Mouse (Mus musculus) adrenal gland, postnatal 25 days (tissue): ENCODE measurements at regions not wholly inside any gene's neighbourhood (a gene's known extent, or its start where the extent isn't known, plus 50 kb on each side); places are given as distances from the start of the nearest gene placed in this dataset.

Source experiments
- DNase-seq: peaks from one replicate; pipeline ENCODE4 v3.0.0; 2021; ENCODE audit warnings: mixed read lengths

DNA sequence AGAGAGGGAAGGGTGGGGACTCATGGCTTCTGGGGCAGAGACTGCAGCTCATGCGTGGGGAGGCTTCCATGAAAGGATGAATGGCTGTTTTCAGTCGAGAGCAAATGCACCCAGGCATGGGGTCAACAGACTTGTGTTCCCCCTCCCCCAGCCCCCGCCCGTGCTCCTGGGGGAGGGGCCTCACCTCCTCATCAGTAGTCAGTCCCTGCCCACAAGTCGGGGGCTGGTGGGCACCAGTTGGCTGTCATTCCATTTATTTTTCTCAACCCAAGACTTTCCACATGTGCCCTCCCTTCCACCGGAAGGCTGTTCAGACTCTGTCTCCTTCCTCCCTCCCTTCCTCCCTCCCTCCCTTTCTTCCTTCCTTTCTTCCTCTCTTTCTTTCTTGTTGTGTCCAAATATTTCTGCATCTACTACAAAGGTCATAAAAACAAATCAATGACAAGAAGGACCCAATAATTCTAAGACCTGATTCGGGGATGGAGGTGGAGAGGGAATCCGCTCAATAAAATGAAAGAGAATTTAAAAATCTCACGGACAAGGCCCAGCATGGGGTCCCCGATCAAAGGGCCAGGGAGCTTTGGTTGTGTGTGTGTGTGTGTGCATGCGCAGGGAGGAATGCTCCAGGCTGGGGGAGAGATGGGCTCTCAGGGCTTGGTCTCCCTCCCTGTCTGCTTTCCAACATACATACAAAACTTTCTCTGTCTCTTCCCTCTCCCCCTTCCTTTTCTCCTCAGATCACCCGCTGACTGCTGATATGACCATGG lies 57.7 kb downstream of the Rpl14 start:
- DNase-seq = no peak

- DNase-seq = no peak
Measured at GRCm38 (mm10) chr9:120629609-120630008, 58.4 kb downstream of the Rpl14 start.

DNA sequence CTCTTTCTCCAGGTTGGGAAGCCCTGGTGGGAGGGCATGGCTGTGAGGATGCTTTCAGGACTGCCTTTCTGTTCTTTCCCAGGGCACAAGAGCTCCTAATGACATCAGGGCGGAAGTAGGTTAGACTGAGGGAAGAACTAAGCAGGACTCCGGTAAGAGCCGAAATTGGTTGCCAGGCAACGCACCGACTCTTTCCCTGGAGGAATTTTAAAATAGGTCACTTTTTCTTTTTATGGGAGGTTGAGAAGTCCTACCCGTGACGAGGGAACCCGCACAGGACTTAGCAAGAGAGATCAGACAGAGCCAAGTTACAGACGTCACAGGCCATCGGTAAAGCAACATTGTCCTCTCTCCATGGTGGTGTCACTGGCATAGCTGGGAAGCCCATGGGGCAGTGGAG lies 61.6 kb downstream of the Rpl14 start:
- DNase-seq = no peak

GRCm38 (mm10) chr9:120642656-120643055 lies 71.4 kb downstream of the Rpl14 start:
- no peak for DNase-seq

DNA sequence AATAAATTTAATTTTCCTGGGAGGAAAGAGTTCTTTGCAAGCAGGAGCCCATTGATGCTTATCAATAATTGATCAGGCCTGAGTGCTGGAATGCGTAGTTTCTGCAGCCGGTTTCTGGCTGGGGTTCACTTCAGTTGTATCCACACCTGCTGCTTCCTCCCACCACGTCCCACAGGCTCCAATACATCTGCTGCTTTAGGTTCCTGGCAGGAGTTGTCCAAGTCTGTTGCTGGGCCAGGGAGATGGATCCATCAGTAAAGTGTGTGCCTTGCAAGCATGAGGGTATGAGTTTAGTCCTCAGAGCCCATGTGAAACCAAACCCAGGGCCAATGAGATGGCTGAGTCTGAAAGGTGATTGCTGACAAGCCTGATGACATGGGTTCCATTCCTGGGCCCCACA lies 72.1 kb downstream of the Rpl14 start:
- DNase-seq = no peak

GRCm38 (mm10) chr9:120645776-120646175 lies 74.5 kb downstream of the Rpl14 start:
- no peak for DNase-seq

DNA sequence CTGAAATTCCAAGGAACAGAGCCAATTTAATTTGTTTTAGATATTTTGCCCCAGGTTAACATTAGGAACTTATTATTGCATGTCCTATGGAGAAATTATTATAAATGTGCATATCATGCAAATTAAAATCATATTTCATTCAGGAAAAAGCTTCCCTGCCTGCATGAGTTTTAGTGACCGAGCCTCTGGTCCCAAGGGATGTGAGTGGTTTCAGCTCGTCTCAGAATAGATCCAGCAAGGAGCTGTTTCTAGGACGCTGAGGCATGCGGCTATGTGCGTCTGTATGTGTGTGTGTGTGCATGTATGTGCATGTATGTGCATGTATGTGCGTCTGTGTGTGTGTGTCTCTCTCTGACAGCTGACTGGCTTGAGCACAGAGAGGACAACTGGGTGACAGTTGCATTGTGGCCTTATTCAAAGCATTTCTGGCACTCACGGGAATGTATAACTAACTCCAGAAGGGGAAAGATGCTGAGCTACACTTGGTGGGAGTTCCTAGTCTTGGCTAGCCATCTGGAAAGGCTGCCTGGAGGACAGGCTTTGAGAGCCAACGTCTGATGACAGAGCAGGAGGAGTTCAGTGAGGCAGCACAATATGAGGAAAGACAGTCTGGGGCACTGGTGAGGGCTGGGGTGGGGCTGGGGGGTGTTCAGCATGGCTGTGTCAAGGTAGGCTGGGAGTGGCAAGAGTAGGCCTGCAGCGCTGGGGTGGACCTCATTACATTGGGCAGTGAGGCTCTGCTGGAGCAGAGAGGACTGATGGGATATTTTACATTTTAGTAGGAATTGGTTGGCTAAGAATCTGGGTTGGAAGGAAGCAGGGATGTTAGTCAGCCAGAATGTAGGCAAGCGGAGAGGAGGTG lies 75.8 kb downstream of the Rpl14 start:
- no peak for DNase-seq

DNA sequence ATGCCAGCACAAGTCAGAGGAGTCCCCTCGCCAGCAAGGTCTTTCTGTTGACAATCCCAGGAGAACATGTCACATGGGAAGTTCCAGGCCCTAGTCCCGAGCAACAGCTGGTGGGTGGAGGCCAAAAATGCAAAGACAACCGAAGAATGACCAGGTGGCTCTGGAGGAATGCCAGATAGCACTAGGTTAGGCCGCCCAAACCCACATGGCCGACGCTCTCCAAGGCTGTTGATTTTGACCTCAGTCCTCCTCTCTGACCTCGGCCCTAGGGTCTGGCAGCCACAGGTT lies 76.4 kb downstream of the Rpl14 start:
- no peak for DNase-seq

DNA sequence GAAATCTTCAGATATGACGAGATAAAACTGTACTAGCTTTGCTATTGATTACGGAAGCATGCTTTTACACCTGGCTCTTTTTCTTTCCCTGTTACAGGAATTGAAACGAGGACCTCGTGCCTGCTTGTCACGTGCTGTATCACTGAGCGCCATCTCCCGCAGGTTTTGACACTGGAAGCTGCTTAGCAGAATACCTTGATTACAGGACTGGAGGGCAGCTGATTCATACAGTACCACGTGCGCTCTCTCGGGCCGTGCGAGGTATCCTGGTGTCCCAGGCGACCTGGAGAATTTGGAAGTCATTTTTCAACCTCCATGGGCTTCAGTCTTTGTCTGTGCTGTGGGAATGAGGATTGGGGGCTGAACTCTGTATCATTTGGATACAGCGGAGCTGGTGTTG lies 81.5 kb downstream of the Rpl14 start:
- no peak for DNase-seq

DNA sequence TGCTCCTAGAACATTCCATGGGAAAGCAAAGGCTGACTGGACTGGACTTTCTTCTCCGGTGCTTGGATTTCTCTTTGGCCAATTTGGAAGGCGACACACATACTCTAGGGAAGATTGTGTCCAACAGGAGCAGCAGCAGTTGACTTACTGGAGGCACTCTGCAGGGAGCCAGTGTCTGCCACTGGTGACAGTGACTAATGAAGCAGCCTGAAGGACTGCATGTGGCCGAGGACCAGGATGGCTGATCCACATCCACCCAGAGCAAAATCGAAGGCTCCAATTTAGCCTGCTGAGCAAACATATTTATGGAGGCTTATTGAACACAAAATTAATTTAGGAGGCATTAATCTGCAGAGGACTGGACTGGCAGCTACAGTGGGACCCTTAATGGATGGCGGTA lies 81.9 kb downstream of the Rpl14 start:
- no peak for DNase-seq

- no peak for DNase-seq
Measured at GRCm38 (mm10) chr9:120654736-120655135, 83.5 kb downstream of the Rpl14 start.

DNA sequence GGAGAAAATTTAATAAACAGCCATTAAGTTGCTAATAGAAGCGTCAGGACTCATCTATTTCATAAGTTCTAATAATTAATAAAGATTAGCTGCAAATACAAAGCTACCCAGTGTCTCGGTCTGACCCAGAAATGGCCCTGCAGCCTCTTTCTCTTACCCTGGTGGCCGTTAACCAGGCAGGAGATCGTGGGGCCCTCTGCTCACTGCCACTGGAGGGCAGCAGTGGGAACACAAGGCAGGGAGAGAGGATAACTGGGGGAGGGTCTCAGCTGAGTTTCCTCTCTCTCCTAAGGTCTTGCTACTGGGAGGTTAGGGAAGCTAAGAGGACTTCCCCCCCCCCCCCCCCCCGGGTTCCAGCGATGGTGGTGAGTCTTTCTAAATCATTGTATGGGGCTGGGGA lies 85.7 kb downstream of the Rpl14 start:
- DNase-seq = peak; percentile 21

GRCm38 (mm10) chr9:120657786-120658185 lies 86.5 kb downstream of the Rpl14 start:
- no peak for DNase-seq

DNA sequence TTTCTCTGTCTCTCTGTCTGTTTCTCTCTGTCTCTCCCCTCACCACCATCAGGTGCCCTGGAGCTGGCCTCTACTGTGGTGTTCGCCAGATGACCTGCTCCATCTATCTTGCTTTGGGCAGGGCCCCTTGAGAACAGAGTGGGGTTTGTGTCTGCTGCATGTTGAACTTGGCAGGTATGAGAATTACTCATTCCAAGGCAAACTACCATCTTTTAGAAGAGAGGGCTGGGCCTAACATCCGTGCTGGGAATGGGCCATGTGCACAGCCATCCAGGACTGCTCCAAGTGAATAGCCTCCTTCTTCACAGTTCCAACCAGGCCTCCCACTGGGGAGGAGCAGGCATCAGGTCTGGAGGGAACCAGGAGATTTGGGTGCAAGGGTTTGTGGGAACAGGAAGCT lies 87.3 kb downstream of the Rpl14 start:
- DNase-seq = no peak

- no peak for DNase-seq
Measured at GRCm38 (mm10) chr9:120661226-120661625, 90.0 kb downstream of the Rpl14 start.

- DNase-seq = no peak
Measured at GRCm38 (mm10) chr9:120661641-120662227, 90.5 kb downstream of the Rpl14 start.

DNA sequence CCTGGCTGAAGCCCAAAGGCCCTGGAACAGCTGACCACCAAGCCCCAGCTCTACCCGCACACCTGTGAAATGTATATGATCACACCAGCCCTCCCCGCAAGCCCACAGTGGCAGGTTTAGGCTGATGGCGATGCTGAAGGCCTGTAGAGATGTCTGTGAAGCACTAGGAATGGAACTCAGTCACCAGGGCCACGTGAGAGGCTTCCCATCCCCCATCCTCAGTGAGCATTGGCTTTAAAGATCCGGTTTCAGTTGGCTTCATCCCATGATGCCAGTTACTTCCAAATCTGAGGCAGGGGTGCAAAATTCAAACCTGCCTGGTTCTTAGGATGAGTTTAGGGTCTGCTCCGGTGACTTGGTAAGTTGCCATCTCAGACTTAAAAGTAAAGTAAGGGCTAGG lies 91.9 kb downstream of the Rpl14 start:
- DNase-seq = no peak

DNA sequence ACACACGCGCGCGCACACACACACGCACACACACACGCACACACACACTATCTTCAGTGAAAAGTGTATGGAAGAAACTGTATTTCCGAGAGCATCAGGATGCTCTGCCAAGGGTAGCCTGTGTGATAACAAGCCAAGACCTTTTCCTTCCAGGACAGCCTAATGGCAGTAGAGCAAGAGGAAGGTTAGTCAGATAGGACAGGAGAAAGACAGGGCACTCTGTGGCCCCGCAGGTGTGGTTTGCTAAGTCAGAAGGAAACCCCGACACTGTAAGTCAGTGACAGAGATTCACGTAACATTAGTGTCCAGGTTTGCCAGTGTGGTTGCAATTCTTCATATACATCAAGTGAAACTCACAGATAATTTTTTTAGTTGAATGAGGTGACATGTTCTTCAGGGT lies 92.8 kb downstream of the Rpl14 start:
- no peak for DNase-seq

- DNase-seq = no peak
Measured at GRCm38 (mm10) chr9:120672452-120672851, 101.2 kb downstream of the Rpl14 start.

GRCm38 (mm10) chr9:120674855-120675254 lies 103.6 kb downstream of the Rpl14 start:
- DNase-seq = no peak

DNA sequence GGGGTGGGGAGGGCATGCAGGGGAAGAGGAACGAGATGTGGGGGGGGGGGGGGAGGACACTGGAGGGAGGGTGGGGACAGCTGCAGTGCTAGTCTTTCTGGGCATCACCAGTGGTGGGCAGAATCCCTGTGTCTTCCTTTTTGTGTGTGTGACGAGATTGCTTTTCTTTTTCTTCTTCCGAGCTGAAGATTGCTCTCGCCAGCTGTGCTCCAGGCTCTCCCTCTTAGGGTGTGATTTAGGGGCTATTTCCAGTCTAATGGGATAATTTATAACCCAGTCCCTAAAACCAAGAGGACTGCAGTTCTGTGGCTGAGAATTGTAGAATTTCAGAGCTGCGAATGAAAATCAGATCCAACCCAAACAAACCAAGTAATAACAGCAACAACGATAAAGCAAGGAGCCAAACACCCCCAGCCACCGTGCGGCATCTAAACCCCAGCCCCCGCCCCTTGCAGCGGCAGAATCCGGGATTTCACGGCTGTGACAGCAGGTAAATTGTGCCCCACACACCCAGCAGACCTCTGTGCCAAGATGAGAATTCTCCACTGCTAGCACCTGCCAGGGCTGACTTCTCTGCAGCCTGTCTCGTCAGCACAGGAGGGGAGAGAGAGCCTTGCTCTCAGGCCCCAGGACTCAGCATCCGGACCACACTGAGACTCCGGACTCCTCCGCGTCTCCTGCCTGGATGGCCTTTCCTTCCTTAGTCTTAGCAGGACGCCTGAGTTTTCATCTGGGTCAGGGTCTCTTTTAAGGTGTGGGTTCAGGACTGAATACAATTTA lies 104.3 kb downstream of the Rpl14 start:
- no peak for DNase-seq

DNA sequence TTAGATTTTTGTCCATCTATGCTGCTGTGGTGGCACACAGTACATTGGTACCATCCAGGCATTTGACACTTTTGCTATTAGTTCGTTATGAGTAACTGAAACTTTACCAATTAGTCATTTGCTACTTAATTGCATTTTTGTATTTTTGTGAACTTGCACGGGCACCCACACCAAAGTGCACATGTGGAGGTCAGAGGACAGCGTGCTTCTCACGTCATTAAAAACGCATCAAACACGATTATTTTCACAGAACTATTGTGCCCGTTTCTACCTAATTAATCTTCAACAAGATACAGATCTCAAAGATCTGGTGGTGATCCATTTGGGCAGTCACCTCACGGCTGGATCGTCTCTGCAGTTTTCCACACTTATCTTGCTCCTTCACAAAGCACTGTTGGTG lies 105.1 kb downstream of the Rpl14 start:
- no peak for DNase-seq

DNA sequence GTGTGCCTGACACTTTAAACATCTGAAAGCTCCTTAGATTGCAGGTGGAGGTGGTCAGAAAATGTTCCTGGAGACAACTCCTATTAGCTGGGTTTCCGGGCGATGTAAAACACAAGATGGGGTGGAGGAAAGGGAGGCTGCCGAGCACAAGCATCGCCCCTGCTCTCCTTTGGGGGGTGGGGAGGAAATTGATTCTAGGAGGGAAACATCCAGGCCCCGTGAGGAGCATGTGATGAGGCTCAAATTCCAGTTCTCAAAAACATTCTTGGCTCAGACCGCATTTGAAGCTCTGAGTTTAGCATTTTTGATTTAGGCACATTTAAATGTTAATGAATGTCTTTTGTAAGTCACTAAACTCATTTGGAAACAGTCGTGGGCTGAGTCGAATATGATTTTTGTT lies 105.5 kb downstream of the Rpl14 start:
- no peak for DNase-seq
